Mouse (Mus musculus): ENCODE results near the gene Clmn.

GRCm38 (mm10) chr12:104737666-104738065 is 127.2 kb downstream of the Clmn start:
- TF ChIP-seq CTCF (IDR thresholded peaks at IDR 0.05; ENCODE audit: control insufficient read depth, insufficient read depth, insufficient read length) (no peak), MAX (IDR thresholded peaks at IDR 0.05) (no peak), CEBPB (IDR thresholded peaks at IDR 0.05; ENCODE audit: low read depth) (no peak)
